Mouse (Mus musculus): ENCODE results near the gene Gal.
A peak's percentile ranks its signal among the peaks of the same experiment; 100 is the strongest.

The Gal gene

GRCm38 (mm10) chr19:3419251-3419650, 4.9 kb upstream of the Gal start:
- no peak for DNase-seq (ENCODE audit: extremely low spot score)

- DNase-seq (ENCODE audit: extremely low spot score), result no peak
These were observed 8.6 kb downstream of the Gal start for GRCm38 (mm10) chr19:3405531-3406281.

DNA sequence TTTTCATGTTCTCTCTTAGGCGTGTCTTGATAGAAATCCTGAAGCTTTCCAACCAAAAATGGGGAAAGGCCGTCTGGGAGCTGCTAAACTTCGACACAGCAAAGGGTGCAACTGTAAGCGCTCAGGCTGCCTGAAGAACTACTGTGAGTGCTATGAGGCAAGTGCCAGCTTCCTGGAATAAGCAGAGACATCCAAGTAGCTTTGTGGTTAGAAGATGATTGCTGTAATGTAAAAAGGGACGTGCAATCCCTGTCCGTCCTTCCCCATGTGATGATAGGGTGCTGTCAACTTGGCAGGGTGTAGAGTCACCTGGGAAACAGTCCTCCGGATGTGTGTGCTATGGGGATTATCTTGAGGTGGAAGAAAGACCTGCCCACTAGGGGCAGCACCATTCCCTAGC, 10.3 kb downstream of the Gal start:
- DNase-seq (ENCODE audit: extremely low spot score), result no peak

DNA sequence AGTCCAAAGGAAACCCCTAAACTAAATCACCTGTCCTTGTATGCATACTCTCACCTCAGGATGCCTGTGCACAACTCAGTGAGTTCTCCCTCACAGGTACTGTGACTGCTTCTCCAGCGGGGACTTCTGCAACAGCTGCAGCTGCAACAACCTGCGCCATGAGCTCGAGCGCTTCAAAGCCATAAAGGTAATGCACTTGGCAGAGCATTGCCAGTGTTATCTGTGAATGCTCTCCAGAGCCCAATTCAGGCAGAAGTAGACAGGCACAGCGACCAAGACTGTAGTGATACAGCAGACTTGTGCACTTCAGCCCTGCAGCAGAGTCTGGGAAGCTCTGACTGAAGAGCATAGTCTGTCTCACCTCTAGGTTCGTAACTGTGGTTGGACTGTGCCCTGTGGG, 12.0 kb downstream of the Gal start:
- no peak for DNase-seq (ENCODE audit: extremely low spot score)

- no peak for DNase-seq (ENCODE audit: extremely low spot score)
These were observed 12.4 kb downstream of the Gal start for GRCm38 (mm10) chr19:3401943-3402342.

- no peak for DNase-seq (ENCODE audit: extremely low spot score)
These were observed 12.8 kb downstream of the Gal start for GRCm38 (mm10) chr19:3401504-3401903.

- DNase-seq (ENCODE audit: extremely low spot score), result no peak
These were observed 14.3 kb downstream of the Gal start for GRCm38 (mm10) chr19:3400057-3400456.

- no peak for DNase-seq (ENCODE audit: extremely low spot score)
These were observed 20.1 kb downstream of the Gal start for GRCm38 (mm10) chr19:3394216-3394615.

DNA sequence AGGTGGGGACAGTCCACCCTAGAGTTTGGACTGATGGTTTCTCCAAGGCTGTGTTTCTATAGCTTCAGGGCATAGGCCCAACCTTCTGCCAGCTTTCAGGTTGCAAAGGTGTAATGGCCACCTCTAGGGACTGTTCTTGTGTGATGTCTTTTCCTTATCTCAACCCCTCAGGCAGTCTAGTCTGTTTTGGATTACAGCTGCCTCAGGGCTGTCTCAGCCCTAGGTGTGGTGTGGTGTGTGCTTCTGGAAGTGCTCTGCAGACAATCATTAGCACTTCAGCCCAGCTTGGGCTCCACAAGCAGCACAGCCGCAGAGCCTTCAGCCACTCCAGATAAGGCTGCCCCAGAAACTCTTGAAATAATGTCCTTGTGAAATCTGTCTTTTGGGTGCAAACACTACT, 22.0 kb downstream of the Gal start:
- DNase-seq (ENCODE audit: extremely low spot score), result peak; percentile 6

DNA sequence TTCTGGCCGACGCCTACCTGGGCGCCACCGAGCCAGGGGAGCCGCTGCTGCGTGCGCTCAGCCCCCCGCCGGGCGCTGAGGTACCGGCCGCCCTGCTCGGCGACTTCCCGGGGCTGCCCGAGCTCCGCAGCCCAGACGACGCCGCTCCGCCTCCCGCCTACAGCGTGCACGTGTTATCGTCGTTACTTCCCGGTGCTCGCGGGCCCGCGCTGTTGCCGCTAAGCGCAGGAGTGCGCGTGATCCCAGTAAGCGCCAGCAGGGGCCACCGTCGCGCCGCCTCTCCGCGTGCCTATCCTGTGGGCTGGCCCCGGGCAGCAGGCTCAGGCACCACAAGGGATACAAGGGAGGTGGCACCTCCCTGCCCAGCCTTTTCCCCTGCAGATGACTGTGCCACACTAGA, 25.3 kb downstream of the Gal start:
- peak; percentile 88 for DNase-seq (ENCODE audit: extremely low spot score)

- DNase-seq (ENCODE audit: extremely low spot score), result peak; percentile 89
These were observed 25.7 kb downstream of the Gal start, which contains the start of gene Tesmin for GRCm38 (mm10) chr19:3388629-3389057. Tesmin (plus strand) TSS chr19:3388857.

DNA sequence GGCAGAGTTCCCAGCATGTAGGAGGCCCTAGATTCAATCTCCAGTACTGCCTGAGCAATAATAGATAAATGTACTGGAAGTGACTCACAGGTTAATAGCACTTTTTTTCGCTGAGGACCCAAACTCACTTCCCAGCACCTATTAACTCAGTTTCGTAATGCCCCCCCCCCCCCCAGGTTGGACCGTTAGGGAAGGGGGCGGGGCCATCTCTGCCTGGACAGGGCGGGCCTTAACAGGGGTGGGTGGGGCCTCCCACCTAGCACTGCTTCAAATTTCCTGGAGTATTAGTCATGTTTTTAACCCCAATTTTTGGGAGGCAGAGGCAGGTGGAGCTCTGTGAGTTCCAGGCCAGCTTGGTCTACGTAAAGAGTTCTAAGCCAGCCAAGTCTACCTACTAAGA, 26.3 kb downstream of the Gal start:
- no peak for DNase-seq (ENCODE audit: extremely low spot score)

DNA sequence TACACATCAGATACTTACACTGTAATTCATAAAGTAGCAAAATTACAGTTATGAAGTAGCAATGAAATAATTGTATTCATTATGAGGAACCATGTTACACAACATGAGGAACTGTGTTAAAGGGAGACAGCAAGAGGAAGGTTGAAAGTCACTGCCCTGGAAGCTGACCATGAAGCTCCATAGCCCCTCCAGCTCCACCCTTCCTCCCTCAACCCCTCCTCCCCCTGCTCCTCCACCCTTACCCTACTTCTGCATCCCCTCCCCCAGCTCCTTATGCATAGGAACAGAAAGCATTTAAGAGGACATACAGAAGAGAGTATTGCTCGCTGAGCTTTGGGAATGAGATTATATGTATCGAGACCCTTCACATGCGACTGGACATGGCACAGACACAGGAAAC, 35.7 kb downstream of the Gal start:
- DNase-seq (ENCODE audit: extremely low spot score), result no peak

DNA sequence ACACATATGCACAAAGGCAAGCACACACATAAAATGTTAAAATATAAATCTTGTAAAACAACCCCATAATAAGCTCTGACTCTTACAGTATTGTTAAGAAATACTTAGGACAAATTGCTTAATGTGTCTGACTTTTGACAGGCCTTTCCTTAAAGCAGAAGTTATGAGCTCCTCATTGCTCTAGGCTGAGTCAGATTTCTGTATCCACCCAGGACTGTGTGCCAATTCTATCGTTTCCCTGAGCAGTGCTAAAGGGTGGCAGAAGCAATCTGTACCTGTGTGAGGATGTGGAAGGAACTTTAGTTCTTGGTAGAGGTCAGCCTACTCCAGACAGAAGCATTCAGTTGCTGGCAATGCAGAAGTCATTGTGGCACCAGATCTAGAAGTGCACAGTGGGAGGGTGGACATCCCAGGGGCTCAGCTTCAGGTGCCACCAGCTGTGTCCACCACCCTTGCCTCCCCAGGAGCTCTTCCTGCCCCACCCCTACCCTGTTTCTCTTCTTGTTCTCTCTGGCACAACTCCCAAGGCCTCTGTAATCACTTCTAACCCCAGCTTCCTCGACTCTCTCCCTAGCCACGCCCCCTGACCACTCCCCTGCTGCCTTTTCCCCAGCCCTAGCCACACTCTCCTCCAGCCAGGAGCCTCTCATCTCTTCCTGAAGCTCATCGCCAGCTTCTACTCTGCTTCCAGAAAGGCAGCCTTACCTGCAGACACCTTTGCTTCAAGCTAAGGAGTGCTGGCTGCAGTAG, 37.2 kb downstream of the Gal start:
- no peak for DNase-seq (ENCODE audit: extremely low spot score)

DNA sequence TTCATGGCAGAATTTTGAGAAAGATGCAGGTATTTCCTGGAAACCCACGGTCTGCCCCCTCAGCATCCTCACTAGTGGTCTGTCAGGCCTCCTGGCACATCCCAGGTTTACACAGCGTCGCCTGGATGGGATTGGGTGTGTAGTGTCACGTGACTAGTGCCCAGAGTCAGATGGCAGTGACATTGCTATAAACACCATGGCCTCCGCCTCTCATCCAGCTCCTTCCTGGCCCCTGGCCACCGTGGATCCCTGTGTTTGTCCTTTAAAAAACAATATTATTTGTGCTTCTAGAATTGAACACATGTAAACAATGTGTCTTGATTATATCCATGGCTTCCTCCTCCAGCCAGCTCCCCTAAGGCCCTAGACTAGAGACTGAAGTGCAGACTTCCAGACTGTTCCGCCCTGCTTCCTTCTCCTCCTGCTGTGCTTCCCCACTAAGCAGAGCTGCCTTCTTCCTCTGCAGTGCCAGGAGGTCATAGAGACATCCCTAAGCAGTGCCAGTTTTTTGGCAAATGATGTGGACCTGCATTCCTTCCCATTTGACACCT, 38.3 kb downstream of the Gal start:
- DNase-seq (ENCODE audit: extremely low spot score), result no peak

- DNase-seq (ENCODE audit: extremely low spot score), result no peak
These were observed 40.3 kb downstream of the Gal start for GRCm38 (mm10) chr19:3374028-3374427.

GRCm38 (mm10) chr19:3373380-3373779, 41.0 kb downstream of the Gal start:
- DNase-seq (ENCODE audit: extremely low spot score), result no peak

GRCm38 (mm10) chr19:3368276-3368675, 46.1 kb downstream of the Gal start:
- no peak for DNase-seq (ENCODE audit: extremely low spot score)

DNA sequence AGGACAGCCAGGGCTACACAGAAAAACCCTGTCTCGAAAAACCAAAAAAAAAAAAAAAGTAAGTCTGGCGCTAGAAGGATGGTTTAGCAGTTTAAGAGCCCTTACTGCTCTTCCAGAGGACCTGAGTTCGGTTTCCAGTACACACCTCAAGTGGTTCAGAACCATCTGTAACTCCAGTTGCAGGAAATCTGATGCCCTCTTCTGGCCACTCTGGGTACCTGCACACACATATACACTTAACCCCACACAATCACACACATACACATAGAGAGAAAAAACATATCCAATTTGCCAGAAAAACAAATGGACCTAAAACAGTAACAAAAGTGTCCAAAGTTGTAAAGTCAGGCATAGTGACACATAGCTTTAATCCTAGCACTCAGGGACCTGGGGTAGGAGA, 49.3 kb downstream of the Gal start:
- no peak for DNase-seq (ENCODE audit: extremely low spot score)

DNA sequence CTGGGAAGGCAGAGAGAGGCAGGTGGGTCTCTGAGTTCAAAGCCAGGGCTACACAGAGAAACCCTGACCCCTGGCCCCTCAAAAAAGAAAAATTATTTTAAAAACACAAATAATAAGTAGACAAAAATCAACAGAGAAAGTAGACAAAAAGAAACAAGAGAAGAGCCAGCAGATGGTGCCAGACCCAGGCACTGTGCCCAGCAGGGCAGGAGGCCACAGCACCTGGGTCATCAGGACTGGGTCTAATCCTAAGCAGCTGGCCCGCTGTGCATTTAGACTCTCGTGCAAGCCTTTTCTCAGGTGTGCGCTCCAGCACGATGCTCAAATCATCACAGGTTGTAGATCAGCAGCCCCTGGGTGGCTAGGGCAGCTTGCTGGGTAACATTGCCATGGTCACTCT, 50.8 kb downstream of the Gal start:
- no peak for DNase-seq (ENCODE audit: extremely low spot score)
